Mouse (Mus musculus) gonadal fat pad, adult 2 months (tissue): Measurements from ENCODE around the gene Tnfrsf18. TPM values are rescaled to one million over a fixed set of nuclear protein-coding genes. Genes with fewer than 3 reads are reported as not detected.

Source experiments
- DNase-seq: peaks from one replicate; pipeline ENCODE4 v3.0.0-alpha.2; 2012; ENCODE audit warnings: low read depth
- polyA plus RNA-seq: library from polyadenylated mRNA; depleted of rRNA; stranded (reverse); fragments of >200 nt; gene quantifications from 2 replicates; pipeline ENCODE4 v1.2.3, GENCODE M21; 2012

Gene Tnfrsf18
- polyA plus RNA-seq, 1 experiment = 3.5 TPM

DNA sequence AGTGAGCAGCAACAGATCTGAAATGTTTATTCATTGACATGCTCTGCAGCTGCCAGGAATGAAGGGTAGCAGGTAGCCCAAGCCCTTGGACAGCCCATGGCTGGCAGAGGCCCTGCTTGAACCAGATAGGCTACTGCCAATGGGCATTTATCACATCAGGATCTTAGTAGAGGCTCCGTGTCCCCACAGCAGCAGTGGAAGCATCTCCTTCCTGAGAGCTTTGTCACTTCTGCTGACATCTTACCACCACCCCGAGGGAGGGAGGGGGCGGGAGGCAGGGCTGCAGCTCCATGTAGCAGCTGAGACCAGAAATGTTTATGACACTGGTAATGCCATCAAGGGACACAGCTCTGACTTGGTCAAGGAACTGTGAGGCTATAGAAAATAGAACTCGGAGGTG is 6.9 kb downstream of the Tnfrsf18 start:
- DNase-seq = no peak

DNA sequence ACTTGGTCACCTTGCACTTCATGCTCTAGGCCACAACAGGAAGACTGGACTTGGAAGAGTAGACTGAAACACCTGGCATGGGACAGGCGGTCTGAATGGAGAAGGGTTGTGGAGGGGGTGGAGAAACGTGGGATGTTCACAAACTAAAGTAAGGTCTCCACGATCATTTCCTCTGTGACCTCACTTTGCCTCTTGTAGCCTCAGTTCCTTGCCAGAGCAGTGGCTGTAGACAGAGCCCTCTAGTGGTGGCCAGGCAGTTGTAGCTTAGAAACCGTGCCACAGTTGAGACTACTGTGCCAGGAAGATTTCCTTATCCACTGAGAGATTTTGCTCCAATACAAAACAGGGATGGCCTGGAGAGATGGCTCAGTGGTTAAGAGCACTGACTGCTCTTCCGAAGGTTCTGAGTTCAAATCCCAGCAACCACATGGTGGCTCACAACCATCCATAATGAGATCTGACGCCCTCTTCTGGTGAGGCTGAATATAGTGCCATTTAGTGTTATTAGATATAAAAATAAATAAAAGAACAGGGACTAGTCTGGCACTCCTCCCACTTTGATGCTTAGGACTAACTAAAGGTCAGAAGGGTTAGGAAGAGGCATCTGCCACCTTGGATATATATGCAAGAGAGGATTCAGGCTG is 7.6 kb downstream of the Tnfrsf18 start:
- no peak for DNase-seq

DNA sequence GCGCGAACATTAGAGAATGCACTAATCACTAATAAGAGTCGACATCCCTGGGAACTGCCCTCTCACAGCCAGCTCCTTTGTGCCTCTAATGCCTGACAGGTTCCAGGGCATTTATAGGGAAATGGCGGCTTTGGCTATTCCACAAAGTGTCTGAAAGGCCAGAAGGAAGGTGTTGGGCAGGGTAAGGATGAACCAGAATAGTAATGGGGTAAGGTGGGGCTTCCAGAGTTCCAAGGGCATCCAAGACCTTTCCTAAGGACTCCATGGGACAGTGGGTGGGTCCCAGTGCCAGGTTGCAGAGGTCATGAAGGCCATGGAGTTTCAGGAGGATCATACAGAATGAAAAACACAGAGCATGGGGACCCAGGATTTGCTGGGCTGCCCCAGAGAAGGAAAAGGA is 8.3 kb downstream of the Tnfrsf18 start:
- DNase-seq = no peak

DNA sequence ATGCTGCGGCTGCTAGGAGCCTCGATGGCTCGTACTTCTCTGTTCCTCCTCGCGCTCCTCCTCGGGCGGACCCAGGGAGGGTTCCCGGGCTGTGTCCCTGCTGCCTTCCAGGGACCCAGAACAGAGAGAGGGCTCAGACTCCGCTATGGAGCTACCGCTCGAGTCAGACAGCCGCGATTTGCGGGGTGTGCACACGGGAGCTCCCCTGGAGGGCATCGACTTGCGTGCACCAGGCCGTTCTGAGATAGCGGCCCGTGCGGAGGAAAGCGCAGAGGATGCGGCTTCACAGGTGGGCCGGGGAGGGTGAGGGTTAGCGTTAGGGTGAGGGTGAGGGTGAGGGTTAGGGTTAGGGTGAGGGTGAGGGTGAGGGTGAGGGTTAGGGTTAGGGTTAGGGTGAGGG is 8.9 kb downstream of the Tnfrsf18 start:
- no peak for DNase-seq

- DNase-seq = no peak
Observed at GRCm38 (mm10) chr4:156044754-156045153, 18.8 kb downstream of the Tnfrsf18 start.

- DNase-seq = no peak
Observed at GRCm38 (mm10) chr4:156049779-156050178, 23.8 kb downstream of the Tnfrsf18 start.

DNA sequence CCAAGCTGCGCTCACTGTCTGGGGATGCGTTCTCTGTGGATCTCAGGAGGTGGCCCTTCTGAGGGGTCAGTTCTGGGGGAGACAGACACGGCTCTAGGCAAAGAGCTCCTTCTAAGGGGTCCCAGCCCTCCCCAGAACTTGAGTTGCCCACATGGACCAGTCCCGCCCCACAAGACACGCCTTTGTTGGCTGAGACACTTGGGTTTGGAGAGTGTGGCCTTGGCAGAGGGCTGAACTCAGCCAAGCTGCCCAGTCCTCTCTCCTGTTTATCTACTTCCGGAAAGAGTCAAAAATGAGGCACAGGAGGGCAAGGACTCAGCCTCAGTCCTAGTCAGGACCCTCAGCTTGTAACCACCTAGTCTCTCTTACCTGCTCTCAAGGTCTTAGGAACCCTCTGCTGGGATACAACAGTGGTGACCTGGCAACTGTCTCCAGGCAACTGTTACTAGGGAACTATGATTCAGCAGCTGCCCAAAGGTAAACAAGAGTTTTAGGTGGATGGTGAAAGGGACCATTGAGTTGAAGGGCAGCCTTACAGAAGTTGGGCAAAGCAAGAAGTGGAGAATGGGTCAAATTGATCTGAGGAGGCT is 24.5 kb downstream of the Tnfrsf18 start:
- DNase-seq = no peak

DNA sequence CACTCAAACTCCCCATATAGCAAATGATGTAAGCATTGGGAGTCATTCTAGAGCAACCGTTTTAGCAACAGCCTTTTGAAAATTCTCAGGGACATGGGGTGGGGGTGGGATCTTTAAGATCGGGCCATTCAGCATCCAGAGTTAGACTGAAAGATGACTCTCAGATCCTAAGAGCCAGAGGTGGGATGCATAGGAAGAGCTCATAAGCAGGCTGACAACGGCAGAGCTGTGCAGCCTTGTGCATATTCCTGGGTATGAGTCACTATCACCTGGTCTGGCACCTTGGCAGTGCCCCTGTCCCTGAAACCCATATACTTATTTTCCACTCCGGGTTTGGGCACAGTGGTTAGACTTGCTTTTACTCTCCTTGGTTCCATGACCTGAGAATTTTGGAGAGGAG is 27.1 kb downstream of the Tnfrsf18 start:
- DNase-seq = no peak

GRCm38 (mm10) chr4:156054130-156054529 is 28.2 kb downstream of the Tnfrsf18 start:
- no peak for DNase-seq

GRCm38 (mm10) chr4:156054606-156055005 is 28.6 kb downstream of the Tnfrsf18 start:
- DNase-seq = no peak

DNA sequence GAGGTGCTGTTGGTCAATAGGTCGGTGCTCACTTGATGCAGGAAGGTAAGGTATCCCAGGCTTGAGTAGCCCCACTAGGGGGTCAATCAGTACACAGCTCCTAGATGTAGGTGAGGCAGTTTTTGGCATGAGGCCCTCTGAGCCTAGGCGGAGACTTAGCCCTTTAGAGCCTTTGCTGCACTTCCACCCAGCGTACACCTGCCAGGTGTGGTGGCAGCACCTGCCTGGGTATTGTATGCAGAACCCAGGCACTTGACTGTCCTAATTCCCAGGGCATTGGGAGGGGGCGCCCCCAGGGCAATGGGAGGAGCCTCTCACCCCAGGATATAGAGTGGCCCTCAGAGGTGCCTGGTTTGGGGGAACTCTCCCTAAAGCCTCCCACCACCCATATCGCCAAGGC is 29.2 kb downstream of the Tnfrsf18 start:
- DNase-seq = no peak

DNA sequence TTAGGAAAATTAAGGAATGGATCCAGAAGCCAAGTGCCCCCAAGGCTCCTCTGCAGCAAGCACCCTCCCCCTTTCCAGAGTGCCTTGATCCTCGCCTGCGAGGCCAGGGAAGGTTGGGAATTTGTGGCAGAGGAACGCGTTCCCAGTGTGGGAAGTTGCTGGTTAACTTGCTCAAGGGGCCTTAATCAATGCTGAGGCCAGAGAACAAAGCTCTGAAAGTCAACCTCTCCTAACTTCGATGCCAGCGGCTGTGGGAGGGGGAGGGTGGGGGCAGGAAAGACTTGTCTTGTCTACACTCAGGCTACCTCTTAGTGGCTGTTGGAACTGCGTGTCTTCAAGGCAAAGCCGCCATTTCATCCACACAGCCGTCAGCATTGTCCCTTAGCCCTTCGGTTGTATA is 31.7 kb downstream of the Tnfrsf18 start:
- no peak for DNase-seq

DNA sequence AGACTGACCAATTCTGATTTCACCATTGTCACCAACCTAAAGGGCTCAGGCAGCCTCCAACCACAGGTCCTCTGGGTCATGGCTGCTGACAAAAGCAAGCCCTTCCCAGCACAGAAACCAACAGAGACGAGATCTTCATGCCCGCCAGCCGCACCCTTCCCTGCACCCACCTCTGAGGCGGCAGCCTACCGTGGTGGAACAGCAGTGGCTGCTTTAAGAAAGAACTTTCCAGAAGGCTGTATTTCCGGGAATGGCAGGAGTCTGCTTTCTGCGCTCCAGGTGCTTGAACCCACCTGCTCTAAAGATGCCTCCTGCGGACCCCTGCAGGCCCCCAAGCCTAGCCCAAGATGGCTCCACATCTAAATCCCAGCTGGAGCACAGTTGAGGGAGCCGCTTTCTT is 32.9 kb downstream of the Tnfrsf18 start:
- DNase-seq = no peak

GRCm38 (mm10) chr4:156059261-156059660 is 33.3 kb downstream of the Tnfrsf18 start, which contains the start of gene Ttll10:
Gene Ttll10 (minus strand): TSS chr4:156059414.
- no peak for DNase-seq

DNA sequence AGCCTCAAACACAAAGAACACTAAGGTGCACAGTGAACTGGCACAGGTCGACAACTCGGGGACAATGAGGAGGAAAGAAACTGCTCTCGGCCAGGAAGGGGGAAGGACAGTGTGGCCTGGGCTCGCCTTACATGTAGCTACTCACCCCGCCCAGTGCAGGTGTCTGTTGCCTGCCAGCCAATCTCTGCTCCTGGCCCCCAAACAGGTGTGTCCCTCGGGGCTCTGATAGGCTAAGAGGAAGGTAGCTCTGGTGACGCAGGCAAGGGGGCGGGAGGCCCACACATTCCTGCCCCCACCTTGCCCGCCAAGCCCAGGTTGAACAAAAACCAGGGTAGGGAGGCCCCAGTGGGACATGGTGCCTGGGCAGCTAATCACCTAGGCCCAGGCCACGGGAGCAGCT is 33.7 kb downstream of the Tnfrsf18 start:
- DNase-seq = no peak

GRCm38 (mm10) chr4:156063861-156064509 is 38.0 kb downstream of the Tnfrsf18 start:
- DNase-seq = no peak

DNA sequence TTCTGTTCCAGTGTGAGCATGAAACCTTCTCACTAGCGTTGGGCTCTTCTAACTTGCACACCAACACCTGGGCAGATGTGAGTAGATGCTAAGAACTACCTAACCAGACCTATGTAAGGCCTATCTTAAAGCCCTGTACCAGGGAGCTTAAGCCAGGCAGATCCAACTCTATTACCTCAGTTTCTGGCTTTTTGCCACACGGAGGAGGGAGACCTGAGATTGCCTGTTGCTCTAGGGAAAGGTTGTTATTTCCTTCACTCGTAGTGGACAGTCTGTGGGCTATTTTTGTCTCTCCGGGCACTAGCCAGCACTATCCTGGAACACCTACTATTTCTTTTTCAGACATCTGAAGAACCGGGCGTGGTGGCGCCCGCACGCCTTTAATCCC is 38.5 kb downstream of the Tnfrsf18 start:
- DNase-seq = no peak

DNA sequence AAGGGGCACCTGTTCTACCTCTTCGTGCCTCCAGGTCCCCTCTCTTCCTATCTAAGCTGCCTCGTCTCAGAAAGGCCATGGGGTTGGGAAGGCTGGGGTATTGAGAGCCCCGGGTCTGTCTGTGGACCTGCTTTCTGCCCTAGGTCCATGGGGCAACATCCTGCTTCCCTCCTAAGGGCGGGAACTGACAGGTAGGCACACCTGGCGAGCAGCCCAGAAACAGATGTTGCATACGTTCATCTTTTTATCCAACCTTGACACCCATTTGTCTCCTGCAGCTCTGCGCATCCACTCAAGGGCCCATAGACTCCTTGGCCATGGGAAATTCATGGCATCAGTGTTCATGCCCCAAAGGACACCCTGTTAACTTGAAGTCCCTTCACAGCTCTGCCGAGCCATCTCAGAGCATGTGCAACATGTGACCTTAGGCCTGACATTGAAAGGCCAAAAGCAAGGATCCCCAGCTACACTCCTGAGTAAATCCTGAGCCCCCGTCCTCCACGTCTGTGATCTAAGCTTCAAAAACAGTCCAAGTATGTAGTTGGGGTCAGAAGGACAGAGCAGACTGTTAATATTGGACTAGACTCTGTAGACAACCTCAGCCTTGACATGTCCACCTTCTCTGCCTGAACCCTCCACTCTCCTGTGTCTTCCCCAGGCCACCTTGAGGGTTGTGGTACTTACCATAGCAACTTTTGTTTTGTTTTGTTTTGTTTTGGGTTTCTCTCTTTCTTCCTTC is 39.4 kb downstream of the Tnfrsf18 start:
- no peak for DNase-seq

- no peak for DNase-seq
Observed at GRCm38 (mm10) chr4:156067256-156067949, 41.4 kb downstream of the Tnfrsf18 start.

- DNase-seq = no peak
Observed at GRCm38 (mm10) chr4:156069701-156070100, 43.7 kb downstream of the Tnfrsf18 start.

DNA sequence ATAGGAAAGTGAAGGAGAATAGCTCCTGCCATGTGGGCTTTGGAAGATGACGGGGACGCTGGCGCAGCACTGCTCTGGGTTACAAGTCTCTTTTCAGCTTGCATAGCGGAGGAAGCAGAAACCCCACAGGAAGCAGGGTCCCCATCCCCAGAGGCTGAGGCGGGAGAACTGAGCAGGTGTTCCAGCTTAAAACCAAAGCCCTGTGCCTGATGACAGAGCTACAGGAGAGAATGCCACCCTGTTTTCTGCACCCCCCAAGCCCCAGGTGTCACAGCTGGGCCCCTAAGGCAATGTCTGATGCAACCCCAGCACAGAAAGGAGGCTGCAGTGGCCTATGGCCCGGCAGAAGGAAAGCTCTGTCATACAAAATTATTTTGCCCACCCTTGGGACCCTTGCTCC is 44.3 kb downstream of the Tnfrsf18 start:
- DNase-seq = no peak

GRCm38 (mm10) chr4:156070716-156071115 is 44.8 kb downstream of the Tnfrsf18 start:
- DNase-seq = no peak
